Mouse (Mus musculus) bone marrow, adult 2 months (tissue): ENCODE results near the gene Sgcb.

Experiments used
- CTCF ChIP-seq: fragments of 200-500 bp; IDR thresholded peaks from 2 replicates; pipeline ENCODE4 v1.5.1; 2011; ENCODE audit warnings: low read length, control low read depth; ENCODE audit not compliant: control insufficient read depth, insufficient read depth
- POLR2A ChIP-seq: fragments of 200-500 bp; IDR thresholded peaks from 2 replicates; pipeline ENCODE4 v1.6.1; 2011; ENCODE audit warnings: low read depth, mild to moderate bottlenecking, control low read depth, low read length, borderline replicate concordance; ENCODE audit not compliant: control insufficient read depth

DNA sequence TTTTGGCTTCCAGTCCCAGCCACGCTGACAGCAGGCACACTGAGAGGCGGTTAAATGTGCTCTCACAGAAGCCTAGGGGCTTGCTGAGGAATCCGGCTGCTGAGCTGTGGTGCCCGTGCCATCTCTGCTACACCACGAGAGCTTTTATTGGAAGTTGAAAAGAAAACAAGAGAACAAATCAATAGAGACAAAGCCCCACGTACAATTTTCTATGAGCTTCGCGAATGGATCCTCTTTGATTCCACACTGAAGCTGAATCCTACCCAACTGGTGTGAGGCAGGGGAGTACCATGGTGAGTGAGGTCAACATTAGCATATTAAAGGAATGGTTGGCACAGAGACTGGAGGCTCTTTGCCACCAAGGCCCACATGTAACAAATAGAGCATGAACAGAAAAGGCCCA, 46.2 kb downstream of the Sgcb start:
- TF ChIP-seq CTCF = no peak
- no peak for TF ChIP-seq POLR2A
